Mouse (Mus musculus): ENCODE results near the gene Taf9. TPM values are rescaled to one million over a fixed set of nuclear protein-coding genes. Genes with fewer than 3 reads are reported as not detected.

Gene Taf9
- polyA plus RNA-seq, 2 experiments = 10.0 to 18.0 TPM

- no peak for TF ChIP-seq EP300 (IDR thresholded peaks at IDR 0.05; ENCODE audit: low read depth)
- 0 out of 2 replicates have a peak, but pooled peaks have one; percentile 8 for TF ChIP-seq CTCF (IDR thresholded peaks at IDR 0.05; ENCODE audit: low read depth)
- ATAC-seq (ENCODE audit: insufficient read depth) = peak; percentile 77
- H3K27ac ChIP-seq = no peak within 1 kb of the TSS
Measured at GRCm38 (mm10) chr13:100616181-100617087, 34.9 kb upstream of the Taf9 start, which contains the start of gene Marveld2. TSS of gene Marveld2 (minus strand) at chr13:100616971.

DNA sequence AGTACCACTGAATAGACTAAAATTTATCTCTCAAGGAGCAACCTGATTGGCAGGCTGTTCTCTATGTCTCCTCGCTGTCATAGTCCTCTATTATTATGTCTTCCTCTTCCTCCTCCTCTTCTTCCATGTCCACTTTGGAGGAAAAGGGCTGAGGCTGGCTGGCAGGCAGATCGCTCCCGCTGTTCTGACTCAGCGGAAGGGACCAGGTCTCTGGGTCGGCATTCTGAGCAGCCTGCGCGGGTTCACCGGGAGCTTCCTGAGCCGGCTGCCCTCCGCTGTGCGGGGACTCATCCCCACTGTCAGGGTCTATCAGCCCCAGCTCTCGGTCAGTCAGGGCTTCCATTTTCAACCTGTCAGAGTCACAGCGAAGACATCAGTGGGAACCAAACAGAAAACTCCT, 33.8 kb upstream of the Taf9 start:
- Histone ChIP-seq H3K4me2 (ENCODE audit: low read depth) (no peak overlapping the region), H3K27me3 (ENCODE audit: control insufficient read depth, insufficient read depth, low read length) (peaks cover 4% of the 10 kb centered on the region), H3K4me3 (ENCODE audit: insufficient read depth in 1 of 2, low read depth in 2 of 2, low read length in 2 of 2) (no peak overlapping the region), H3K4me1 (replicated peaks; ENCODE audit: control insufficient read depth in 2 of 2, insufficient read depth in 2 of 2, low read length in 1 of 2) (0 out of 4 replicates have a peak, but pooled peaks cover 2% of the 10 kb centered on the region in 2 experiments), H3K9ac (replicated peaks) (no peak overlapping the region), H3K9me3 (ENCODE audit: control insufficient read depth, low read length) (no peaks in the 10 kb centered on the region), H3K36me3 (replicated peaks; ENCODE audit: control insufficient read depth, insufficient read depth, low read depth) (peaks cover 20% of the 10 kb centered on the region), H3K27ac (no peak overlapping the region)
- WGBS (ENCODE audit: insufficient replicate concordance) = 79% methylated on average over 13 of the region's 13 CpGs
- no peak for ATAC-seq (ENCODE audit: insufficient read depth)
- TF ChIP-seq EP300 (IDR thresholded peaks at IDR 0.05; ENCODE audit: low read depth) (no peak), CTCF (IDR thresholded peaks at IDR 0.05; ENCODE audit: low read depth) (no peak)
- DNase-seq (ENCODE audit: low read depth in 3 of 3, low spot score in 3 of 3) = no peak

More at GRCm38 (mm10) chr13:100616181-100617087, 34.9 kb upstream of the Taf9 start, which contains the start of gene Marveld2:
- Histone ChIP-seq H3K27me3 (ENCODE audit: control insufficient read depth, insufficient read depth, low read length) (peaks cover 4% of the 10 kb centered on the region), H3K9ac (replicated peaks) (peak within 1 kb of the TSS; percentile 63), H3K9me3 (ENCODE audit: control insufficient read depth, low read length) (no peaks in the 10 kb centered on the region), H3K4me2 (ENCODE audit: low read depth) (peak within 1 kb of the TSS; percentile 93), H3K4me1 (replicated peaks; ENCODE audit: control insufficient read depth in 2 of 2, insufficient read depth in 2 of 2, low read length in 1 of 2) (0 out of 4 replicates have a peak, but pooled peaks cover 2% of the 10 kb centered on the region in 2 experiments), H3K4me3 (ENCODE audit: insufficient read depth in 1 of 2, low read depth in 2 of 2, low read length in 2 of 2) (peak within 1 kb of the TSS; percentile 64 to 74), H3K36me3 (replicated peaks; ENCODE audit: control insufficient read depth, insufficient read depth, low read depth) (peaks cover 10% of the 10 kb centered on the region)
- WGBS (ENCODE audit: insufficient replicate concordance) = 2% methylated on average over 77 of the region's 77 CpGs
- no peak for DNase-seq (ENCODE audit: low read depth in 3 of 3, low spot score in 3 of 3)

DNA sequence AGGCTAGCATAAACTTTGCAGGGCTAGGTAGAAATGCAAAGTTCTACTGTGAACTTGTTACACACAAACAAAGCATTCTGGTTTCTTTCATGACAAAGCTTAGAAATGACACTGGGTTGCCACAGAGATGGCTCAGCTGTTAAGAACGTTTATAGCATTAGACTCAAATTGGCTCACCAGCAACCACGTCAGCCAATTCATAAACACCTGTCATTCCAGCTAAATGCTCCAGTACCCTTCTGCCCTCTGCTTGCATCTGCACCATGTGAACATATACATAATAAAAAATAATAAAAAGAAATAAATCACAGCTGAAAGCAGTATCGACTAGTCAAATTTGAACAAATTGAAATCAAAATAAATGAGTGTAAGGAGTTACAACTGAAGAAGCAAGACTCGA, 29.1 kb upstream of the Taf9 start:
- WGBS (ENCODE audit: insufficient replicate concordance) = 79% methylated on average over 4 of the region's 4 CpGs
- no peak overlapping the region for H3K4me2 ChIP-seq (ENCODE audit: low read depth)
- H3K36me3 ChIP-seq (replicated peaks; ENCODE audit: control insufficient read depth, insufficient read depth, low read depth) = peaks cover 35% of the 10 kb centered on the region
- H3K9ac ChIP-seq (replicated peaks) = no peak overlapping the region
- TF ChIP-seq CTCF (IDR thresholded peaks at IDR 0.05; ENCODE audit: low read depth) (no peak), EP300 (IDR thresholded peaks at IDR 0.05; ENCODE audit: low read depth) (no peak)
- H3K27me3 ChIP-seq (ENCODE audit: control insufficient read depth, insufficient read depth, low read length) = no peaks in the 10 kb centered on the region
- H3K9me3 ChIP-seq (ENCODE audit: control insufficient read depth, low read length) = no peaks in the 10 kb centered on the region
- no peak overlapping the region for H3K27ac ChIP-seq
- no peak for DNase-seq (ENCODE audit: low read depth in 3 of 3, low spot score in 3 of 3)
- no peak for ATAC-seq (ENCODE audit: insufficient read depth)
- H3K4me3 ChIP-seq (ENCODE audit: insufficient read depth in 1 of 2, low read depth in 2 of 2, low read length in 2 of 2) = no peak overlapping the region
- H3K4me1 ChIP-seq (replicated peaks; ENCODE audit: control insufficient read depth in 2 of 2, insufficient read depth in 2 of 2, low read length in 1 of 2) = no peaks in the 10 kb centered on the region

DNA sequence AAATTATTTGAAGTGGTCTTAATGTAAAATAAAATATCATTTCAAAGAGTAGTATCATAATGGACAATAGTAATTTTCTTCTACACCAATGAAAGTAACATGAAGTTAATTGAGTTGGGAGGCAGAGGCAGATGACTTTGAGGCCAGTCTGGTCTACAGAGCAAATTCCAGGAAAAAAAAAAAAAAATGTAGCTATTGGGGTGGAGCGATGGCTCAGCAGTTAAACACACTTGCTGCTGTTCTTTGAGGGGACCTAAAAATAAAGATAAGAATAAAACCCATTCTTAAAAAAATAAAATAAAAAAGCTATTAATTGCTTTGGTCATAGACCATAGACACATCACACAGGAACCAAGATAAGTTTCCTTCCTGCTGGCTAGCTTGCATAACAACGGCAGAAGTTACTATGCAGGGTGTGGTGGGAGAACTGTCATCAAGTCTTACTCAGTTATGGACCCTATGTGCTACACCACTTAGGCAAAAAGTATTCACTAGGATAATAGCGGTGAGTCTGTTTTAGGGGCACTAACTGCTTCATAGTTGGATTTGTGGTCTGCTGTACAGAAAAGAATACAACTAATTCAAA, 17.2 kb upstream of the Taf9 start:
- H3K4me3 ChIP-seq (ENCODE audit: insufficient read depth in 1 of 2, low read depth in 2 of 2, low read length in 2 of 2) = no peak overlapping the region
- no peaks in the 10 kb centered on the region for H3K27me3 ChIP-seq (ENCODE audit: control insufficient read depth, insufficient read depth, low read length)
- no peak for DNase-seq (ENCODE audit: low read depth in 3 of 3, low spot score in 3 of 3)
- TF ChIP-seq EP300 (IDR thresholded peaks at IDR 0.05; ENCODE audit: low read depth) (no peak), CTCF (IDR thresholded peaks at IDR 0.05; ENCODE audit: low read depth) (no peak)
- H3K27ac ChIP-seq = no peak overlapping the region
- no peak for ATAC-seq (ENCODE audit: insufficient read depth)
- no peaks in the 10 kb centered on the region; a peak in 1 of 4 replicates for H3K4me1 ChIP-seq (replicated peaks; ENCODE audit: control insufficient read depth in 2 of 2, insufficient read depth in 2 of 2, low read length in 1 of 2)
- H3K4me2 ChIP-seq (ENCODE audit: low read depth) = no peak overlapping the region
- peaks cover 35% of the 10 kb centered on the region for H3K36me3 ChIP-seq (replicated peaks; ENCODE audit: control insufficient read depth, insufficient read depth, low read depth)
- H3K9me3 ChIP-seq (ENCODE audit: control insufficient read depth, low read length) = no peaks in the 10 kb centered on the region
- 42% methylated on average over 3 of the region's 3 CpGs for WGBS (ENCODE audit: insufficient replicate concordance)
- H3K9ac ChIP-seq (replicated peaks) = no peak overlapping the region
